Mouse (Mus musculus) cerebral cortex, adult 2 months (tissue): ENCODE results near the gene Grin2a.

Experiments used
- WGBS: fragments of 180-500 bp; shearing (Covaris S2); methylation state at CpG from one replicate; pipeline ENCODE4 v1.1.7; 2018; 5-methylcytosine and 5-hydroxymethylcytosine counted together

Gene Grin2a

GRCm38 (mm10) chr16:9865039-9865438 lies 130.3 kb downstream of the Grin2a start:
- WGBS = 65% methylated on average over 4 of the region's 4 CpGs

- 72% methylated on average over 2 of the region's 2 CpGs for WGBS
These were observed 137.6 kb downstream of the Grin2a start for GRCm38 (mm10) chr16:9857758-9858157.

GRCm38 (mm10) chr16:9851265-9851988 lies 143.9 kb downstream of the Grin2a start:
- 42% methylated on average over 12 of the region's 12 CpGs for WGBS

DNA sequence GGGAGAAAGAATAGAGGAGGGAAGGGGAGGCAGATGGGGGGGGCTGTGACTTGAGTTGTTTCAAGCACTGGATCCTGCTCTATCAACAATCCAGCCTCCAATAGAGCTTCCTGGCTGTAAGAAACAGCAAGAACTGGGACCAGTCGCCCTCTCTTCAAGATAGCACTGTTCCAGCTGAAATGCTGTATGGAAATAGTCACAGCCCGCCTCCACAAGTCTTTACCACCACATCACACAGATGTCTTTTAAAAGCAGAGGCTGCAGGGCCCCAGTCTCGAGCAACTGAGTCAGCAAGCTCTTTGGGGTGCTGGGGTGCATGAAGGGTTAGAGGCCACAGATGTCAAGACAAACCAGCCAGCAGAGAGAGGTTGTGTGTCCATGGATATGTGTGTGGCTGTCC lies 153.9 kb downstream of the Grin2a start:
- 26% methylated on average over 3 of the region's 3 CpGs for WGBS

GRCm38 (mm10) chr16:9836542-9836941 lies 158.8 kb downstream of the Grin2a start:
- 59% methylated on average over 8 of the region's 8 CpGs for WGBS

DNA sequence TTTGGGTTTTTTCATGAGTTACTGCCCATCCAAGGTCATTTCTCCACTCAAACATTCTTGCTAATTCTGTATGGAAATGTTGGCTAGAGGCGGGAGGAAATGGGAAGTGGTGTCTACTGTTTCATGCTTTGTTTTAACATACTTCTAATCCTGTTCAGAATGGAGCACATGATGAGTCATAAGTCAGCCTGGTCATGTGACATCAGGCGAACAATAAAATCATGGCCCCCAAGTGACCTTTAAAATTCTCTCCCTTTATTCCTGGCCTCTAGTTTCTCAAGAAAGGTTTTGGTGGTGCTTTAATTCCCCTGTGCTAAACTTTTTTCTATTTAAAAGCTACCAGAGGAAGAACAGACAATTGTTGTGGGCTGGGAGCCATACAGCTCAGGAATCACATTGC lies 161.1 kb downstream of the Grin2a start:
- 62% methylated on average over 2 of the region's 2 CpGs for WGBS

DNA sequence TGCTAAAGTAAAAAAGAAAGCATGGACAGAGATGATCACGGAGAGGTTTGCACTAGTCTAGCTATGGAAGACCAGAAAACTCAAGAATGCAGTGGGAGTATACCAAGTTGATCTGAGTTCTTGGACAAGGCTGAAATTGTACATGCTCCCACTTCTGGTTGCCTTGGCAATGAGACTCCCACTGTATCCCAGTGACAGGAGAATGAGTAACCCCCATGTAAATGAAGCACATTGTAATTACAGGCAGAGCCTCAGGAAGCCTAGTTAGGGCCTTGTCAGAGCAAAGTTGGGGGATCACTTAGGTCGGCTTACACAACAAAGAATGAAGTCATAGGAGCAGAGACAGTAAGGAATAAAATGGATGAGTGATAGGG lies 170.3 kb downstream of the Grin2a start:
- WGBS = 37% methylated on average over 2 of the region's 2 CpGs

GRCm38 (mm10) chr16:9824436-9825109 lies 170.8 kb downstream of the Grin2a start:
- 63% methylated on average over 4 of the region's 4 CpGs for WGBS

DNA sequence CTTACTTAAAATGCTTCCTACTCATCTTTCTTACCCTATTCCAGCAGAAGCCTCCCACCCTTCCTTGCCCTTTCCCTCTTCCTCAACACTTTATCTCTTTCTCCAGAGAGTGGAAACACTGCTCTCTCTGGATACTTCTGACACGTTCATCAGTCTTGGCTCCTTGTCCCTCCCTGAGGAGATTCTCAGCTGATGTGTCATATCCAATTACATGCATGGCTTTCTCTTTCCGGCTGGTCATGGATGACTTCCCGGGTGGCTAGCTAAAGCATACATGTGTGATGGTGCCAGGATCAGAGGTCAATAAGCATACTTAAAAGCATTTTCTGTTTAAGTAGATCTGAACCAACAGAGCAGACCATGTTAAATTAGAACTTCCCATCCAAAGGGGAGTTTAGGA lies 175.9 kb downstream of the Grin2a start:
- WGBS = 55% methylated on average over 3 of the region's 3 CpGs

DNA sequence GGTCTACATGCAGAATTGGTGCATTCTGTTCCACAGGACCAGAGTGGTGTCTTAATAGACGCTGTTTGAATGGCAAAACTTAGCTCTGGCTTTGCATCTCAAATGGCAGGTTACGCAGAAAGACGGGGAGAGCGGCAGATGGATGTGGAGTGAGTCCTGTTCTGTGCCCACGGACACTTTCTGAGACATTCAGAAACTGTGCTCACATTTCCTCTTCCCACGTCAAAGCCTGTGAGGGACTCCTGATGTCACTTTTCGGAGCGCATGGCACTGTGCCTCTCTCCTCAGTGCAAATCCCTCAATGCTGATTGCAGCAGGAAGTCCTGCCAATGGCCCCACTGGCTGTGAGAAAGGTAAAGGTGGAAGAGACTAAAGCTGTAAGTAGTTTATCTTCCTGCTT lies 194.0 kb downstream of the Grin2a start:
- WGBS = 52% methylated on average over 8 of the region's 8 CpGs

DNA sequence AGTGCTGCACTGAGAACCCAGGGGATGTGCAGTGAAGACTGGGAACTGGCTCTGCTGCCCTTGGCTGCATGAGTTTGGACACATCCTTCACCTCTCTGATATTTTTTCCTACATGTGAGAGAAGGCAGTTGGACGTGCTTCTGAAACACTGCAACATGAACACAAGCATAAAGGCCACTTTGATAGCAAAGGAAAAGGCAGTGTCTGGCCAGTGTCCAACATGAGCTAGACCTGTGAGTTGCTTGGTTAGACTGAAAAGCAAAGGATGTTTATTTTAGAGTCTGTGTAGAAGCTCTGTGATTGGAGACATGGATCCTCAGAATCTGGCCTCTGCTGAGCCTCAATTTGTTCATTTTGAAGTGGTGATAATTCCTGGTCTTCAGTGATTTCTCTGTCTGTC lies 195.1 kb downstream of the Grin2a start:
- WGBS = 26% methylated on average over 1 of the region's 1 CpGs

DNA sequence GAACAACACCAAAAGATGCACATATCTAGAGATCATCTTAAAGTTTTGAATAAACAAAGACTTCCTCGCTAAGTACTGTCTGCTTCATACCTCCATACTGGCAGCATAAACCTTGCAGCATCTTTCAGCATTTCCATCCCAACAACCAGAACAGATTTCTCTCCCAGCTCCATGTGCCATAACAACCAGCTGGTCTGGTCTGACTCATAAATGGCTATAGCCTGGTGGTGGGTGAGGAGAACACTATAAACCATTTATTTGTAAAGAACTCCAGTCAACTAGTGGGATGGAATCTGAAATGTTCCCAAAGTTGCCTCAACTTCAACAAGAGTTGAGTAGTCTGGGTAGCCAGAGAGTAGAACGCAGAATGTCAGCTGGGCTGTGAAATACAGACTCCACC lies 202.4 kb downstream of the Grin2a start:
- WGBS = 62% methylated on average over 2 of the region's 2 CpGs

DNA sequence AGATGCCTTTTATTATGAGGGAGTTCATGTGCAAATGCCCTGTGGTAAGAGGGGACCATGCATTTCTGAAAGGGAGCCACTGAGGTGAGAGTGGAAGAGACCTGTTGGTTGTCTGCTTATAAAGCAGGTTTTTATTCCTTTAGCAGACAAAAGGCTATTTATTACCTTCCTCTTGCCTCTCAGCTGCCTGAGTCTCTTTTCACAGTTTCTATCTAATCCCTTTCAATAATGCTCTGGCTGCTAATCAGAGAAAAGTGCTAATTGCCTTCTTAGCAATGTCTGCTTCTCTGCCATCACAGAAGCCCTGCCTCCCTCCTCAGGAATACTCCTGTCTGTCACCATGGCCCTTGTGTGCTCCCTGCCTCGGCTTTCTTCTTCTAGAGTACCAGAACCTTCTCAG lies 209.1 kb downstream of the Grin2a start:
- WGBS = 33% methylated on average over 1 of the region's 1 CpGs

- WGBS = 60% methylated on average over 4 of the region's 4 CpGs
These were observed 209.5 kb downstream of the Grin2a start for GRCm38 (mm10) chr16:9785821-9786220.

- WGBS = 39% methylated on average over 1 of the region's 1 CpGs
These were observed 226.4 kb downstream of the Grin2a start for GRCm38 (mm10) chr16:9768981-9769380.

DNA sequence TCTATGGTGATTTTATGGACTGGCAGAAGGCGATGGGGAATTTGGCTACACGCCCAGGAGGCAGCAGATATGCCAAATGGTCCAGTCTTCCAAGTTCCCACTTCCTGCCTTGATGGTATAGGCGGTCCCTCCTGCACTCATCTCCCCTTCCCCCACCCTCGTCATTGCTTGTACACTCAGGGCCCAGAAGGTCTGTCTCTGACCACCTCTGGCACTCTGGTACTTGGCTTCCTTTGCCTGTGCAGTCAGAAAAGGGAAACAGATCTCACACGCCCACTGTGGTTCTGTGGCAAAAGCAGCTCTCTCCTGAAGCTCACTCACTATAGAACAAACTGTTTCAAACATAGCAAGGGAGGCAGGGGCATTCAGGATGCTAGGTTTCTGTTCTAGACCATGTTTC lies 227.0 kb downstream of the Grin2a start:
- 22% methylated on average over 5 of the region's 5 CpGs for WGBS

GRCm38 (mm10) chr16:9767946-9768345 lies 227.4 kb downstream of the Grin2a start:
- 33% methylated on average over 3 of the region's 3 CpGs for WGBS

GRCm38 (mm10) chr16:9764086-9764485 lies 231.3 kb downstream of the Grin2a start:
- WGBS = 87% methylated on average over 2 of the region's 2 CpGs

- WGBS = 69% methylated on average over 2 of the region's 2 CpGs
These were observed 235.0 kb downstream of the Grin2a start for GRCm38 (mm10) chr16:9760347-9760746.

DNA sequence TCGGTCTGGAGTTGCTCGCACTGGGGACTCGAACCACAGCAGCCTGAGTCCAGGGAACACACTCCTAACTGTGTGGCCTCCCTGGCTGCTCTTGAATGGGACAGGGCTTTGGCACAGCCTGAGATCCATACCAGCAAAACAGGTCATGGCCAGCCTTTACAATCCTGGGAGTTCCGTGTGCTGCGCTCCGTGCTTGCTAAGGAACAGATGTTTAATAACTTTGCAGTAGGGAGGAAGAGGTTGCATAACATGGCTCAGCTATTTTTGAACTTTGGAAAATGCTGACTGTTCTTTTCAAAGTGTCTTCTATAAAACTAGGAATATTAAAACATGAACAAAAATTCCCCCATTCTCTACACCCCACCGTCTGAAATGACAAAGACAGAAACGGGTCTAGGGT lies 238.5 kb downstream of the Grin2a start:
- WGBS = 46% methylated on average over 8 of the region's 8 CpGs

GRCm38 (mm10) chr16:9754061-9754460 lies 241.3 kb downstream of the Grin2a start:
- 93% methylated on average over 5 of the region's 5 CpGs for WGBS

- WGBS = 38% methylated on average over 9 of the region's 9 CpGs
These were observed 242.3 kb downstream of the Grin2a start for GRCm38 (mm10) chr16:9753045-9753444.

GRCm38 (mm10) chr16:9752600-9752999 lies 242.8 kb downstream of the Grin2a start:
- WGBS = 23% methylated on average over 8 of the region's 8 CpGs
